Mouse (Mus musculus): Measurements from ENCODE around the gene Atxn1.

Atxn1 gene

DNA sequence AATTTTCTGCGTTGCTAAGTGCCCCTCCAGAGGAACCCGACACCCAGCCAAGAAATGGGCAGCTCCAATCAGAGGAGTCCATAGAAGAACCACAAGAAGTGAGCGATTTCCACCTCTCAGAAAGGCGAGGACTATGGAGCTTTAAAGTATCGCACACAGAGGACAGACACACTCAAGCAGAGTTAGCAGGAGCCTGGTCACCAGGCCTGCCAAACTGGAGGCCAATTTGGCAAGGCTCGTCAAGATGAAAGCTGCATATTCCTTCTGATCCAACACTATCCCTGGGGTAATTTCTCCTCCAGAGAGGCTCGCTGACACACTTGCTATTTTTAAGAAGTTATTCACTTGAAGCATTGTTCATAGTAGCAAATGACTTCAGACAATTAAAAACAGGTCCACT lies 202.5 kb downstream of the Atxn1 start:
- DNase-seq = peak; percentile 65

DNA sequence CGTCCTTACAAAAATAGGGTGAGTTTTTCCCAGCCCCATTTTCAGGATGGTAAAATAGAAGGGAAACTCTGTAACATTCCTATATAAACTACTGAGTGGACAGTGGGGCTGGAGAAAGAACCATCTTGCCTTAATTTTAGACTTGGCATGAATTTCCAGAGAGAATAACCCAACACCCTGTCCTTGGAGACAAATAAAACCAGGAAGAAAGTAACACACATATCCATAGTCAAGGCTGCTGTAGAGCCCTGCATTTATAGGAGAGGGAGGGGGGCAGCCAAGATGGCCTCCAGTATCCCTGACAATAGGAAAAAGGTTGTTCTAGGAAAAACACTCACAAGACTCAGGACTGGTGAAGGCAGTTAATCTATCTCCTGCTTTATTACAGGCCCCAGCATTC lies 210.3 kb downstream of the Atxn1 start:
- DNase-seq = no peak

DNA sequence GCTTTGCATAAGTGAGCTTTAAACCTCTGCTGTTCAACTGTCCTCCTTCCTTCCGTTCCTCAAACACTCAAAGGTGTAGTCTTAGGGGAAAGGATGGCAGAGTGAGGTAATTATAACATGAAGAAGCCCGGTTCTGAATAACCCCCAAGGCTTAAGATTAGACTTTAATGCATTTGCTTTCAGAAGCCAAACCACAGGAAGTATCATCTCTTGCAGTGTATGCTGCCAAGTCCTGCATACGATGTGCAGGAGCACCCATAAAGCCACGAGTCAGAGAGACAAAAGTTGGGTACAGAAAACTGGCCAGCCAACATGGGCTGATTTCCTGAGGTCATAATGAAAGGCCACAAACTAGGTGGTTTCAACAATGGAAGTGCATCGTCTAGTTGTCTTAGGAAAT lies 212.3 kb downstream of the Atxn1 start:
- no peak for DNase-seq

DNA sequence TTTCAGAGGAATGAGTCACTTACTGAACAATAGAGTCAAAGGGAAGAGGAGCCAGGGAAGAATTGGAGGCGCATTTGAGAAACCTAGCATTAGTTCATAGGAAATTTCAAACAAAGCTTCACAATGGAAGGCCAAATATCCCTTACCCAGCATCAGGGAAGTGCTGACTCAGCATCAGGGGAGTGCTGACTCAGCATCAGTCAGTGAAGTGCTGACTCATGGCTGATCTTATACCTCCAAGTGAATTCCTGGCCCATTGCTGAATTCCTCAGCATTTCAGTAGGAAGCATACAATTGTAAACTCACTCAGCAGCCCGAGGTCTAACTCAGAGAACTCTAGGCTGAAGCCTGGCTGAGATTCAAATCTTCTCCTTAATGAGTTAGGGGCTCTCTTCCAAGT lies 213.6 kb downstream of the Atxn1 start:
- no peak for DNase-seq

DNA sequence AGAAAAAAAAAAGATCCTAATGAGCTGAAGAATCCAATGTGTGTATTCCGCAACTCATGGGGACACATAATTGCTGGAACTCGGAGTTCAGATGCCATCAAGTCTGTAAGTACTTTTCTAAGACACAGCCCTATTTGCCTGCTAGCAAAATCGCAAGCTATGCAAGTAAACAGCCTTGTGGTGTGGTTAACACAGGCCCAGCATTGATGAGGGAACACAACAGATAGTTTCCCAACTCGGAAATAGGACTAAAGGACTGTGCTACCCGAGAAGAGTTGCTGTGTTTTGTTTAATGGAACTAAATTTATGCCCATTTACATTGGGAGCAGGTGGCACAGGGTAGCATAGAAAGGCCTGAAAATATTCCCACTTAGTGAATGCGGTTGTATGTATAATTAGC lies 214.2 kb downstream of the Atxn1 start:
- DNase-seq = no peak

DNA sequence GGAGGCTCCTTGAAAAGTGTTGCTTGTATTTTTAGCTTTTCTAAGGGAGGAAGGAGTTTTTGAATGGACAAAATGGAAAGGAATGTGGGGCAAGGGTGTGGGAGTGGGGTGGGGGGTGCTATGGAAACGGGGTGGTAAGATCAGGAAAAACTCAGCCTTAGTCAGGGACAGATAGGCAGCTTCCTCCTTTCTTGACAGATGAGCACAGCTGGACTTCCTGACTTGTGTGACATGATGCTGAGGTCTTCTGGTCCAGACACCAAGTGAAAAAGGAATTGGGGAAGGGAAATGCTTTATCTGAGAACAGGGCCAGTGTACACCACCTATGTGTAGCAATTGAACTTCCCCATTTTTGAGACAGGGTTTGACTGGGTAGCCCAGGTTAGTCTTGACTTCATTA lies 214.9 kb downstream of the Atxn1 start:
- DNase-seq = no peak

DNA sequence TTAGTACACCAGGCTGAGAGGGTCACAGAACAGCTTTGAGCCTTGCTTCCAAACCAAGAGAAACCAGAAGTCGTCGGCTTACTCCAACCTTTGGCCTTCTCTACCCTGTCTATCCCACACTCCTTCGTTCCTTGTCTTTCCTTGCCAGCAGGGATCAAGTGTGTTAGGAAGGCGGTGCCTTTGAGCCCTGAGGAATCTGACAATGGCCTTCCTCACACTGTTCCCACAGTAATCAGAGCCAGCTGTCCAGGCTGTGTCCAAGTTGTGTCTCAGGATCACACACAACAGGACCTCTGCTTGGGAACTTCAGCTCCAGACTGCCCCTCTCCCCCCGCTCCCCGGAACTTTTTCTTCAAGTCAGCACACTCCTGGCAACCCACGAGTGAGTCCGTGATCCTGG lies 215.6 kb downstream of the Atxn1 start:
- no peak for DNase-seq

DNA sequence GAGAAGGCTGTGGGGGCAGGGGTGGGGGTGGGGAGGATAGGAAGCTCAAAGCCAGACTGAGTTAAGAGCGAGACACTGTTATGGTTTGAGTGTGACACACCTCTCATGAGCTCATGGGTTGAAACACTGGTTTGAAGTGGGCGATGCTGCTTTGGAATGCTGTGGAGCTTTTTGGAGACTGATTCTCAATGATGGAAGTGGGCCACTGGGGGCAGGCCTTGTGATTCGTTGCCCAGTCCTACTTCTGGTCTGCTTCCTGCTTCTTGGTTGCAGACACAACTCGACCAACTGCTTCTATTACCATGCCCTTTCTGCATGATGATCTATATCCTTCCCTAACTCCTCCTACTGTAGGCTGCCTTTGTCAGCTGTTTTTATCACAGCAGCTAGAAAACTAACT lies 216.1 kb downstream of the Atxn1 start:
- no peak for DNase-seq

DNA sequence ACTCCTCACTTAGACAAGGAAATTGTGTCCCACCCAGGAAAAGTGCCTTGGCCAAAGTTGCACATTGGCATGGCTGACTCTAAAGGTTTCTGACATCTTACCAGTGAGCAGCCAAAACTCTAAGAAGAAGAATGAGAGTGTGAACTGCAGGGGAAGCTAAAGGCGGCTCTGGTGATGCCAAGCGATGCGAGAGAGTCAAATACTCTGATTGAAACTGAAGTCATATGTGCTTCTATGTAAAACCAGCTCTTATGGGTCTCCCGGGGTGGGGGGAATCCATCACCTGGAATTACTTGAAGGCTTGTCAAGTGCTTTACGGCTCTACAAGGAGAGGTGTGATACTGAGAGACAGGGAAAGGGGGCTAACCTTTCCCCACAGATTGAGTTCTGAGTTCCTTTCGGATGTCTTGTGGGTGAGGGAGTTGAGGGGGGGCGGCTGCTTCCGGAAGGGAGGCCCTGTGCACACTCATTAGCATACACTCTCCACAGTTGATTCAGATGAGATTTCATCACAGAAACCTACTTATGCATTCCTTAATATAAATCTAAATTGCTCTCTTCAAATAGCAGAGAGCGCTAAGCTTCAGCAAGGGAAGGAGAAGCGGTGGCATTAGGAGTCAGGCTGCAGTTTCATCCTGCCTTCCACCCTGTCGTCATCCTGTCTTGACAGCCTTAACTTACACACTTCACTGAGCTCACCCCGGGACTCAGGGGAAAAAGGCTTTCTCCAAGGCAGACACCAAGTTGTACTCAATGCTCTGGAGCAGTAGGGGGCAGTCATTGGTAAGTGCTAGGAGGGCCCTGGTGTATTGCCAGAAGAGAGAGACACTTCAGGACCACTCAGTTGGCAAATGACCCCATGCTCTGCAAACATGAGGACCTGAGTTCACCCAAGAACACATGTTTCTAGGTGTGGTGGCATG lies 218.7 kb downstream of the Atxn1 start:
- DNase-seq = no peak

DNA sequence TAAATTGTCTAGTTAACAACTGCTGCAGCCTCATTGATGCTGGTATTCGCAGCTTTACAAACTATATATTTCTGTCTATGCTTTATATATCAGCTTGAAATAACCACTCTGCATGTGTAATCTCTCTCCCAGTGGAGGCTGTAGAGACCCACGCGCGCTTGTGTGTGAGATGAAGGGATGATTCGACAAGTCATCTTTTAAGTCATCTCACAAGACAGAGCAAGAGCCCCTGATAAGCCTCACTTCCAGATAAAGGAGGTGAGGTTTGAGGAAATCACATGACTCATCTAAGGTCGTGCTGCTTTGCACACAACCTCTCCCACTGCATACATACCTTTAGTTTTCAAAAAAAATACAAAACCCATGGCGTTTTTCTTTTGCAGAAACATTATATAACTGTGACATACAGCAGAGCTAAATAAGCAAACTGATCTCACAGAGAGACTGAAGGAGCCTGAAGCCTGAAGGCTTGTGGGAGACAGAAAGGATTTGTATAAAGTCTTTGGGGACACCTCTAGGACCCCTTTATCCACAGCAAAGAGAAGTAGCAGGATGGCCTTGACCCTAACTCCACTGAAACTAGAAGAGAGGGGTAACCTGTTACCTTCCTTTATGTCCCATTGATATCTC lies 219.9 kb downstream of the Atxn1 start:
- DNase-seq = no peak

DNA sequence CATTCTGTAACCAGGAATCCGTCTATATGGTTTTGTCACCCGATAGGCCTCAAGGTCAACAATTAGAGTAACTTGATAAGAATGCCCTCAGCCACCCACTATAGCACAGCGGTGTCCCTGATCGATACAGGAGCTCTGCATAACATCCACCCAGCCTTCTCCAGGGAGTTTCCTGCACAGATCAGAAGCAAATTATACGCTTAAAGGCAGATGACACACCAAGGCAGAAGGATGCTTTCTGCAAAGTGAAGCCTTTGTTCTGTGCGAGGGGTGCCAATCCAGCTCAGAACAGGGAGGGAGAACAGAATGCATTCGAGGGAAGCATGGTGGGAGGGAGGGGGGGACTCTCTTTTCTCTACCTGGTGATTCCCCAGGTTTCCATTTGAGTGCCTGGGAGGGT lies 221.0 kb downstream of the Atxn1 start:
- DNase-seq = no peak

DNA sequence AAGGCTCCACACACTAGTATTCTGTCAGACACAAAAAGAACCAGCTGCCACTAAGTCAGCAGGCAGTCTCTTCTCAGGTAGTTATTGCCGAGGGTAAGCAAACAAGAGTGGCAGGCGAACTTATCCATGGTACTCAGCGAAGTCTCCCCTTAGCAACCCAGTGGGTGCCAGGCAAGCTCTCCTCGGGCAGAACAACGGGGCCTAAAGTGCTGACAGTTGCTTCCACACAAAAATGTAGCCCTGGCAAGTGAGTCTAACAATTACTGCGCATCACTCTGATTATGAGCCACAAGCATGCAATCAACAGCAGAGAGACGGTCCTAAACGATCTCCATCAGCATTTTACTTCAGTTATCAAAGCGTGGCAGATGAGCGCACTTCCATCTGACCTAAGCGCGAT lies 224.4 kb downstream of the Atxn1 start:
- no peak for DNase-seq

DNA sequence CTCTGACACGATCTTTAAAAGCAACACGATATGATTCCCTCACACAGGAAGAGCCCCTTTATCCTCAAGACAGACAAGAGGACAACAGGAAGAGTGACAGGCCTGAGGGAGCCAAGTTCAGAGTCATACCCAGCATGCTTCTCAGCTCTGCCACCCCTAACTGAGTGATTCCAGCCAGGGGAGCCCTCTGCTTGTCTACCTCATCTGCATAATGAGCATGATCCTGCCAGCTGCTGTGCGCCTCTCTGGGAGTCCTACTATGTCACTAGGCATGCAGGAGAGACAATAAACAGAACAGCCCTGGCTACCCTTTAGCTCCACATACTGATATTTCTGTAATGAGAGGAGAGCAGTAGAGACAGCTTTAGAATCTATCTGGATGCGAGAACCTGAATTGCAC lies 228.6 kb downstream of the Atxn1 start:
- DNase-seq = no peak

DNA sequence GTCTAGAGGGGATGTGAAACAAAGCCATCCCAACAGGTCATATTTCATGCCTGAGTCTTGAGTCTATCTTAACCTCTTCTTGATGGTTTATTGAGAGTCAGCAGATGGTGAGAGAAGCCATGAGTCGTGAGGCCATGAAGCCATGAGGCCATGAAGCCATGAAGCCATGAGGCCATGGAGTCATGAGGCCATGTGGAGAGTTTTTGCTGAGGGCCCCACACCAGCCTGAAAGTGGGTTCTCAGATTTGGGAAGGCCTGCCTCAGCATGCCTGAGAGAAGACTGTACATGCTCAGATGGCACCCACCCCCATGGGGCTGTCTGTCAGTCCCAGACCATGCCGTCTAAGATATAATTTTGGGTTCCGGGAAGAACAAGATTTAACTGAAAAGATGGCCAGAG lies 229.0 kb downstream of the Atxn1 start:
- no peak for DNase-seq

DNA sequence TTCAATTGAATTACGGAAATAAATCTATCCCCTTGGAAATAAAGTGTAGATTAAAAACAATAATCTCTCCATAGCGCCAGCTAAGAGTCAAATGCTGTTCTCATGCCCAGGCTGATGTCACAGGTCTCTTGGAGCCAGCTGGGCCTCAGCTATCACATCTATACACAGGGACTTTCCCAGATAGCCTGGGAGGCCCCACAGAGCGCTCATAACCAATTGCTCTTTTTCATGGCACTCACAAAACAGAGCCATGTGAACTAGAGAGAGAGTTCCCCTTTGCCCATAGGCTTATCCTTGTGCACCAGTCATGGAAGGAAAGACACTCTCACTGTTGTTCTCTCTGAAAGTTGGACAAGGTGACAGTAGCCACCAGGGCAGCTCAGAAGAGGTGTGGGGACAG lies 230.3 kb downstream of the Atxn1 start:
- no peak for DNase-seq

DNA sequence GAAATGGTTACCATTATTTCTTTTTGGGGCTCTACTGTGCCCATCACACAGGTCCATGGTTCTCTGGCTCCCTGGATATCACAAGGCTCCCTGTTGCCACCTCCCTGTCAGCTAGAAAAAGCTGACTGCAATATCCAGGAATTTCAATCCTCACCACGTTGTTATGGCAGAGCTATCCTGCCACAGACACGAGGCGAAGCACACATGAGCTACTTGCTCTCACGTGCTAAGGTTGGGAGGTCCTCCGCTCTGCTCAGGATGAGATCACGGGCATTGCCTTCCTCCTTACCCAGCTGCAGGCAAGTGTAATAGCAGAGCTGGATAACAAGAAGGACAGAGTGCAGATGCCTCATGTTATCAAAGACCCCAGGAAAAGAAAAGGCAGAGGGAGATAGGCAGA lies 232.2 kb downstream of the Atxn1 start:
- DNase-seq = no peak

DNA sequence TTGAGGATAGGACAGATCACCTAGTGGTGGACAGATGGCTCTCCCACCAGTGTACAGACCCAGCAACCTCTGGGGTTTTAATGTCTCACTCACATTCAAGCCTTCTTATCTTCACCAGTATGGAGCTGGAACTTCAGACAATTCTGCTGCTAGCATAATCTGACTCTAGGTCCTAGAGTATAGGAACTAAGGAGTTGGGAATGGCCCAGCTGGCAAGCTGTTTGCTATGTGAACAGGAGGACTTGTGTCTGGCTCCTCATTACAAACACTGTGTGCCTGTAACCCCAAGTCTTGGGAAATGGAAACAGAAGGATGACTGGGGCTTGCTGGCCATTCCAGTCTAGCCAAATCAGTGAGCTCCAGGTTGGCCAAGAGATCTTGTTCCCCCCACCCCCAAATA lies 237.9 kb downstream of the Atxn1 start:
- DNase-seq = peak; percentile 22

DNA sequence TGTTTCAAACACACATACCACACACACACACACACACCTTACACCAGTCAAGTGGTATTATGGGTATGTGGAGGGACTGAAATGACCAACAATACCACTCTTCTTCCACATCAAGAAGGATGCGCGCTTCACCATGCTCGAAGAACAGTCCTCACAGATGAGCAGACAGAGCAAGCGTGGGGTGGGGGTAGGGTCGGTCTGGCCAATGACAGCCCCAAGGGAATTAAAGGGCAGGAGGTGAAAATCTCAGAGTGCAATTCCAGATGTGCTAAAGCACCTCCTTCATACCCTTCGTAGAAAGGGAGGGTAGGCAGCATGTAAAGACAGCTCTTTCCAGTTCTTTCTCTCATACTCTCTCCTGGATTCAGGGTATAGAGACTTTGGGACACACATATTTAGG lies 238.6 kb downstream of the Atxn1 start:
- no peak for DNase-seq

DNA sequence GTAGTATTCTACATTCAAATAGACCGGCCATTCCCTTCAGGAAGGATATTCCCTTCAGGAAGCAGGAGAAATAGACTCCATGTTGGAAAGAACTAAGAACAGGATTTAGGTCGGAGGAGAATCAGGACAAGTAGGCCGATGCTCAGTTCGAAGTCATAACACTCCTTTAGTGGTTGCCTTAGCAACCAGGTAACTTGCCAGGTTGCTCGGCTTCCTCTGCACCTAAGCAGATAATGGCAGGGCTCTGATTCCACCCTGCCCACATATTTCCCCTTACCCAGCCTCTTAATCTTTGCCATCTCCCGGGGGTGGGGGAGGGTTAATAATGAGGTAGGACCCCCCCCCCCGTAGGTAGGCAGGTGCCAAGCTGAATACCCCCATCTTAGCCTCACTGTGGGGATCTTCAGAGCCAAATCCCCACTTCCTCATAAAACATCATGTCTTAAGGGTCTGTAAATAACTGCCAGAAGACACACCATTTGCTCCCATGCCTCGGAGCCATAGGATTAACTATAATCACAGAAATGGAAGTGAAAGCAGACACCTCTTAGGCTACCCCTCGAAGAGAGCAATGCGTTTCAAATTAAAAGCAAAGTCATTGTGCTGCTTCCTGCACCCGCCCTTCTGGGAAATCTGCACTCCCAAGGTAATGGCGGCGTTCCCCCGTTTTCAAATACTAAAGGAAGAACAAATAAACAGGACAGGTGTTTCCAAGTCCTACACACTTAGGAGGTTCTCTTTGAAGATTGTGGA lies 240.1 kb downstream of the Atxn1 start:
- no peak for DNase-seq

DNA sequence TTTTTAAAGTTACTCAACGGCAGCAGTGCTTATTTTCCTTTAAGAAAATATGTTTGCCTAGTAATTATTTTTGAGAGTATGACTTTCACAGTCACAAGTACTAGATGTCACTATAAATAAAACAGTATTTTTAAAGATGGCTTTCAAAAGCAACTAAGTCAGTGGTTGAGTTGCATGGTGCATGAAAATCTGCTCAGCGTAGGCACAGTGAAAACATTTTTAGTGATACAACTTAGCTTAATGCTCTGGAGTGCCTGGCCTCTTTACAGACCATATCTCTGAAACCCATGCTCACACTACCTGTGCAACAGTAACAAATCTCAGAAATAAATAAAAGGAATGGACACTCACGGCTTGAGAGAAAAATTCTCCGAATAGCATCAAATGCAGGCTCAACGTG lies 241.9 kb downstream of the Atxn1 start:
- no peak for DNase-seq

DNA sequence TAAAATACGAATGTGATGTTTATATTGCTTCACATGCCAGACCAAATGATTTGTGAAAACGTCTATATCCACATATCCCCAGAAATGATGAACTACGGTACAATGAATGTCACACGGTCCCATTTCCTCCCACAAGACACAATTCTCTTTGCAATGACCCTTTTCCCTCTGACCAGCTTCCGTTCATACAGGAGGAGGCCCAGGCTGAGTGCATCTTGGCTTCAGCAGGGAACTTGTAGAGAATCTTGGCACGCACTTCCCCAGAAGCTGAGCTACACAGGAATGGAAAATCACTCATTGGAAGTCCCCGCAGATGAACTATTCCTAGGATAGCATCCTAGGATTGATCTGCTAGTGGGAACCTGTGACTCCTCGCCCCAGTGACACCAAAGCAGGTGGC lies 243.2 kb downstream of the Atxn1 start:
- peak; percentile 53 for DNase-seq

DNA sequence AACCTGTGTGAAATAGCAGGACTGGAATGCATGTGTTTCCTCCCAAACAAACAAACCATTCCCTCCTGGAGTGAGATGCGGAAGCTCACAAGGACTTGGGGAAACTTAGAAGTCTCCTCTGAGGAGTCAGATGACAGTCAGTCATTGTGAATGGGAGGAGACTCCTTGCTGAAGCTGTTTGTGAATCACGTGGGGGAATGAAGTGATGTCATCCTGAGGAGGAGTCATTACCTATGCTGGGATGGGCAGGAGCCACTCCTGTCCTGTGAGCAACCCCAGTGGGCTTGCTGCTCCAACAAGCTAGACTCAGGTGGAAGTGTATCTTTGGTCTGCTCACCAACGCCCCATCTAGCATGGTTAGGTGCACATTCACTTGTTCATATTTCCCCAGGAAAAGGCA lies 246.0 kb downstream of the Atxn1 start:
- no peak for DNase-seq

DNA sequence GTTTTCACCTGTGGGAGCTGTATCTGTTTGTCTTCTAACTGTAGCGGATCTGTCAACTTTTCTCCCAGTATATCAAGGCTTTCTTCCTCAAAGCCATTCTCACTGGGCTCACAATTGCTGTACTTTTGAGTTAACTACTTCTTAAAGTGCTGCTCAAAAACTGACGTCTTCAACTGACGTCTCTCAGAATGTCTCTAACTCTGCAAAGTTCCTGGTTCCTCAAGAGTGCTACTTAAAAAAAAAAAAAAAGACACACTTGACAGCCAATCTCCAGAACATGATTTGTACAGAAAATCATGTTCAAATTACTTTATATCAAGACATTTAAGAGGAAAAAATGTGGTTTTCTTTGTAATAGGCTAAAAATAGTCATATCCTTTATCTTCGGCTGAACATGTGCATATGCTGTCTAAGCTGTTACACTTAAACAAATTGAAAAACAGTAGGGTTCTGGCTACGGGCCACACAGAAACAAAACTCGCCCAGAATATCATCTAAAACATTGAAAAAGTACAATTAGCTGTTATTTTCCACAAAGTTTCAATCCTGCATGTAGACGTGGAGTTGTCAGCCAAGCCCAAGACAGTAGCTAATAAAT lies 249.1 kb downstream of the Atxn1 start:
- no peak for DNase-seq

DNA sequence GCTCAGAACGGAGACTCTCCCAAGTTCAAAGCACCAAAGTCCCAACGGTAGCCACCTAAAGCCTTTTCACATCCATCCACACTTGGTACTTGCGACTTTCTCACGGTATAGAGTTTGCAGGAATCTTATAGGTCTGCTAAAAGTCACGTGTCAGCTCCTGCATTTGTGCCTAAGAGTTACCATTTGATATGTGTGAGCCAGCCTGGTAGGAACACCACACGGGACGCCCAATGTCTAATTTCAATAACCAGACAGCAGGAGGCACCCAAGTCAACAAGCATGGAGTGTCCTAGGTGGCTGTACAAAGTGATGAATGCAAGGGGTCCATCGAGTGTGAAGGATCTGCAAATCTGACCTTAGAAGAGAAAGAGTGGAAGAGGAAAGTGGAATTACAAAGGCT lies 254.8 kb downstream of the Atxn1 start:
- DNase-seq = no peak

Data from cerebellum, adult 9-11 months (tissue).